Mouse (Mus musculus) olfactory bulb, adult 2 months (tissue): ENCODE results near the gene Lrrc72.

Experiments used
- CTCF ChIP-seq: fragments of 200-500 bp; IDR thresholded peaks from 2 replicates; pipeline ENCODE4 v1.5.1; 2012; ENCODE audit warnings: low read depth, mild to moderate bottlenecking, low read length, moderate library complexity; ENCODE audit not compliant: insufficient read depth
- POLR2A ChIP-seq: fragments of 200-500 bp; IDR thresholded peaks from 2 replicates; pipeline ENCODE4 v1.6.1; 2012; ENCODE audit warnings: mild to moderate bottlenecking, low read depth, low read length, moderate library complexity; ENCODE audit not compliant: insufficient read depth

- no peak for TF ChIP-seq POLR2A
- TF ChIP-seq CTCF, result no peak
These were observed 37.3 kb upstream of the Lrrc72 start for GRCm38 (mm10) chr12:36290465-36290864.
